Mouse (Mus musculus) ES-E14 (cell line): ENCODE results near the gene Nptxr.

Experiments
- HCFC1 ChIP-seq: IDR thresholded peaks from 2 replicates; pipeline ENCODE4 v1.6.1; 2012; ENCODE audit warnings: low read length, inconsistent platforms, borderline replicate concordance; ENCODE audit not compliant: insufficient read depth
- ZC3H11A ChIP-seq: IDR thresholded peaks from 2 replicates; pipeline ENCODE4 v1.6.1; 2012; ENCODE audit warnings: low read depth, mild to moderate bottlenecking, inconsistent platforms, low read length, borderline replicate concordance

- TF ChIP-seq HCFC1 (no peak), ZC3H11A (no peak)
Observed at GRCm38 (mm10) chr15:79810997-79811396, 6.4 kb upstream of the Nptxr start.
